Mouse (Mus musculus) lung, postnatal 0 days (tissue): Measurements from ENCODE around the gene Gm5142.

Source experiments
- CTCF ChIP-seq: IDR thresholded peaks from 2 replicates; pipeline ENCODE4 v1.5.1; 2016; ENCODE audit warnings: antibody characterized with exemption, mild to moderate bottlenecking
- EP300 ChIP-seq: IDR thresholded peaks from 2 replicates; pipeline ENCODE4 v1.6.1; 2016; ENCODE audit warnings: antibody characterized with exemption, mild to moderate bottlenecking, control low read depth

DNA sequence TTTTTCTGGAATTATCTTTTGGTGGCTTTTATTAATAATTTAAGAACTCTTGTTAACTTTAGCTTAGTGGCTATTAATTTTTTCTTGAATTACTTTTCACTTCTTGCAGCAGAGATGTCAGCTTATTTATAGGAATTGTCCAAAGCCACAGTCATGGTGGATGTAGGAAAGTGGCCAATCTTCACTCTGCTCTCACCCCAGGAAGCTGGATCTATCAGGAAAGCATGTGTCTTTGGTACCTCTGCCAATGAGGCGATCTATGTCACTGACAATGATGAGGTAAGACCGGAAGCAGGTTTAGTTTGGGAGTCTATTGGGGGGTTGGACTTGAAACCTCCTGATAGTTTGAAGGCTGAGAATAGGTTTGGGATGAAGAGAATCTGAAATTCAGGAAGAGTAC lies 31.3 kb upstream of the Gm5142 start:
- no peak for TF ChIP-seq CTCF
- no peak for TF ChIP-seq EP300
